Mouse (Mus musculus) hindbrain, embryonic 12.5 days (tissue): ENCODE data around the gene Dzip1. TPM values are rescaled to one million over a fixed set of nuclear protein-coding genes. Genes with fewer than 3 reads are reported as not detected.

Experiments
- ATAC-seq: fragments of 200-750 bp; cut with Nextera tagmentation; 2 replicates; pipeline ENCODE4 v1.8.0; 2017; ENCODE audit warnings: moderate TSS enrichment; ENCODE audit not compliant: low FRiP score
- H3K27ac ChIP-seq: fragments of 300-500 bp; sonication (generic); 2 replicates; pipeline ENCODE4 v1.5.1; 2016; ENCODE audit warnings: mild to moderate bottlenecking
- H3K27me3 ChIP-seq: fragments of 300-500 bp; sonication (generic); 2 replicates; pipeline ENCODE4 v1.6.1; 2016; ENCODE audit warnings: mild to moderate bottlenecking
- H3K36me3 ChIP-seq: fragments of 300-500 bp; sonication (generic); 2 replicates; pipeline ENCODE4 v1.6.1; 2016; ENCODE audit warnings: mild to moderate bottlenecking
- H3K4me1 ChIP-seq: fragments of 300-500 bp; sonication (generic); 2 replicates; pipeline ENCODE4 v1.6.1; 2016
- H3K4me2 ChIP-seq: fragments of 300-500 bp; sonication (generic); replicated peaks from 2 replicates; pipeline ENCODE4 v1.6.1; 2016; ENCODE audit warnings: mild to moderate bottlenecking
- H3K4me3 ChIP-seq: fragments of 300-500 bp; sonication (generic); 2 replicates; pipeline ENCODE4 v1.5.1; 2016; ENCODE audit warnings: mild to moderate bottlenecking
- H3K9ac ChIP-seq: fragments of 300-500 bp; sonication (generic); 2 replicates; pipeline ENCODE4 v1.6.1; 2016; ENCODE audit warnings: mild to moderate bottlenecking, moderate library complexity
- H3K9me3 ChIP-seq: fragments of 300-500 bp; sonication (generic); replicated peaks from 2 replicates; pipeline ENCODE4 v1.6.1; 2016; ENCODE audit warnings: mild to moderate bottlenecking
- WGBS: fragments of 180-500 bp; shearing (Covaris S2); methylation state at CpG from one replicate; pipeline ENCODE4 v1.1.7; 2016; 5-methylcytosine and 5-hydroxymethylcytosine counted together
- polyA plus RNA-seq: library from polyadenylated mRNA; unstranded; fragments of >200 nt; fragmentation: Nextera tagmentation; extraction: Ambion mirVana; gene quantifications from 2 replicates; pipeline ENCODE4 v1.2.1, GENCODE M21; 2016

The Dzip1 gene
- polyA plus RNA-seq, 1 experiment from 2014 or later = 46.3 TPM

DNA sequence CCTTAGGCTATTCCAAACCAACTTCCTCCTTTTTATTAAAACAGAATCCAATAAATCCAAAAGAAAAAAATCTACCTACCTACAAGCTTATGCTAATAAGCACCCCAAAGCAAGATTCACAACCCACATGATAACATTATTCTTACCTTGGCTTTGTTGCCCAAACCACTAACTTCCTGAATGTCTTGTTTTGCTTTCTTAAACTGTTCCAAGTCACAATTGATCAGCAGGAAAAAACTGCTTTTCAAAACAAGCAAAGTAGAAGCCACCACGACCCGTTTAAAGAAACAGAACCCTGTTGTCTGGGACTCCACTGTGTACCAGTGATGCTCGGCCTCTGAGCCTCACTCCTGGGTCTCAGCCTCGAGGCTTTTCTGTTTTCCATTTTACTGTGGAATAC lies 60.4 kb downstream of the Dzip1 start:
- Histone ChIP-seq H3K36me3 (no peaks in the 10 kb centered on the region), H3K4me1 (peaks cover 5% of the 10 kb centered on the region; the same call in 1 of the 2 replicates), H3K4me3 (no peak overlapping the region), H3K9ac (no peak overlapping the region), H3K4me2 (no peak overlapping the region), H3K27me3 (no peaks in the 10 kb centered on the region), H3K27ac (no peak overlapping the region), H3K9me3 (no peaks in the 10 kb centered on the region)
- 67% methylated on average over 4 of the region's 4 CpGs for WGBS
- no peak for ATAC-seq

DNA sequence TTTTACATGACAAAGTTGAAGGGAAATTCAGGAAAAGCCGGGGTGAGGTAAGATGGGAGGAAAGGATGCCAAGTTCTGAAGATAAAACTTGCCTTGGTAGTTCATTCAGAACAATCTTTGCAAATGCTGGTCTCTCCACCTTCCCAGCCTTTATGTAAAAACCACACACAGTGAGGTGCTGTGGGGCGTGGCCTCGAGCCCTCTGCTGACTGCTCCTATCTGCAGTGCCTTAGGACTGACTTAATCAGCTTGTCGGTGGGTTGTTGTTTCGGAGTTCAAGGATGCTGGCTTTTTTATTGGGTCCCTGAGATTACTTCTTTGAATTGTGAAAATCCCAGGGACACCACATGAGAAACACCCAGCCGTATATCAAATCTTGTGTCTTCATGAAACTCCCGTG lies 63.0 kb downstream of the Dzip1 start:
- Histone ChIP-seq H3K27me3 (peaks cover 8% of the 10 kb centered on the region; the same call in 1 of the 2 replicates), H3K9me3 (no peaks in the 10 kb centered on the region), H3K4me2 (no peak overlapping the region), H3K4me3 (no peak overlapping the region), H3K4me1 (peaks cover 3% of the 10 kb centered on the region; the same call in 1 of the 2 replicates), H3K9ac (no peak overlapping the region), H3K36me3 (no peaks in the 10 kb centered on the region), H3K27ac (no peak overlapping the region)
- WGBS = 61% methylated on average over 7 of the region's 7 CpGs
- no peak for ATAC-seq

DNA sequence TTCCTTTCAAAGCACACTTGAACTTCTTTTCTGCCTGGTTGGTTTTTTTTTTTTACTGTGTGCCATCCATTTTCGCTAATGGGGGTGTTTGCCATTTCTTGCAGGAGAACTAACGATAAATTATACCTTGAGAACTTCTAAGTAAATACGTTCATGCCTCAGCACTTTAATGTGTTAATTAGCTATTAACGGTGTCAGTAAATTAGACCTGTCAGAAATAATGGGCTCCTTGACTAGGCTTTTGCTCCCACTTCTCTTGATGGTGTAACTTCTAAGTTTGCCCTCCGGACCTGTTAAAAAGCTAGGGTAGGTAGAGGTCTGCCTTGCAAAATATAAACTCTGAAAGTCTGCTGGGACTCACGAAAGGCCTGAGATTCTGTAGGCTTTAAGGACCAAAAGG lies 66.9 kb downstream of the Dzip1 start:
- Histone ChIP-seq H3K36me3 (no peaks in the 10 kb centered on the region), H3K27ac (no peak overlapping the region), H3K4me2 (no peak overlapping the region), H3K9ac (no peak overlapping the region), H3K4me1 (peaks cover 14% of the 10 kb centered on the region; the same call in 1 of the 2 replicates), H3K4me3 (no peak overlapping the region), H3K27me3 (peaks cover 43% of the 10 kb centered on the region), H3K9me3 (no peaks in the 10 kb centered on the region)
- WGBS = 80% methylated on average over 6 of the region's 6 CpGs
- no peak for ATAC-seq

DNA sequence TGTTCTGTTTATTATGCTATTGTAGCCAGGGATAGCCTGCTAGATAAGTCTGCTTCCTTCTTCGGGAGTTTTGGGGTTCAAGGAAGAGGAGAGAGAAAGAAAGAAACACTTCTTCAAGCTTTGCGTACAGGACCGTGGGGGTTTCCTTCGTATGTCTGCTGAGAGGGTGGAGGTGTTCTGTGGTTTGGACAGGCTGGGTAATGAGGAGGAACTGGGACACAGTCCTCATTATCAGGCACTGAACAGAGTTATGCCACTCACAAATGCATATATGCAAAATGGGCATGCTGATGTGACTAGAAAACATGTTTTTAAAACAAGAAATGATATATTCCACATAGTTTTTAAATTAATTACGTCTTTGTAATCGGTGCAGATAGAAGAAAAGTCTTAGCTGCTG lies 68.7 kb downstream of the Dzip1 start:
- H3K9me3 ChIP-seq = no peaks in the 10 kb centered on the region
- no peak overlapping the region for H3K4me3 ChIP-seq
- H3K4me2 ChIP-seq = no peak overlapping the region
- H3K27me3 ChIP-seq = peaks cover 49% of the 10 kb centered on the region
- no peak overlapping the region for H3K27ac ChIP-seq
- H3K9ac ChIP-seq = no peak overlapping the region
- H3K4me1 ChIP-seq = peaks cover 14% of the 10 kb centered on the region; the same call in 1 of the 2 replicates
- H3K36me3 ChIP-seq = no peaks in the 10 kb centered on the region
- no peak for ATAC-seq
- 87% methylated on average over 6 of the region's 6 CpGs for WGBS

DNA sequence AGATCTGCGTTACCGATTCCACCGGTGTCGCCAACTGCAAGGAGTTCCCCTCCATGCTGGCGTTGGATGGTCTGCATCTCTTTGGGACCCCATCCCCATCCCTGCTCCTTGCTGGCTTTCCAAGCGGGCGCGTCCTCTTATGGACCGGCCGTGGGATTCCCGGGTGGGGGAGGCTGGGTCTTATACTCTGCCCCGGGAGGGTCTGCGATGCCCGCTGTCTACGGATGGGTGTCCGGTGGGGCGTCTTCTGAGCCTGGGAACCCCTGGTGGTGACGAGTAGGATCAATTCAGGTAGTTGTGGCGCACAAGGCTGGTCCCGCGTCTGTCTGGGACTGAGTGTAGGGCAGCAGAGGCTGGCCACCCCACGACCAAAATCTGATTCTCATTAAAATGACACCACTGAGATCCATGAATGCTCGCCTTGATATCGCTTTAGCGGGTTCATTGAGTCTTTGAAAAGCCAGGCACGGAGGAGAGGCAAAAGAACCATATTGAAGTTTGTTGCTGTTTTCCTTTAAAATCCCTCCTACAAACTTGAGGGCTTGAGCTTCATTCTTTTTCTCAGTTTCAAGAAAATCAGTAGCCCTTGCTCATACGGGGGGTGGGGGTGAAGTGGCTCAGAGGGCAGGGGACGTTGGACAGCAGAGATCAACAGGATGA lies 70.0 kb downstream of the Dzip1 start:
- Histone ChIP-seq H3K4me1 (peaks cover 14% of the 10 kb centered on the region; the same call in 1 of the 2 replicates), H3K36me3 (no peaks in the 10 kb centered on the region), H3K27me3 (peaks cover 49% of the 10 kb centered on the region), H3K4me2 (peak overlapping the region; percentile 98), H3K27ac (no peak overlapping the region), H3K4me3 (peak overlapping the region; percentile 54), H3K9me3 (no peaks in the 10 kb centered on the region), H3K9ac (peak overlapping the region; percentile 47)
- peak; percentile 70 for ATAC-seq
- 1% methylated on average over 28 of the region's 28 CpGs for WGBS

DNA sequence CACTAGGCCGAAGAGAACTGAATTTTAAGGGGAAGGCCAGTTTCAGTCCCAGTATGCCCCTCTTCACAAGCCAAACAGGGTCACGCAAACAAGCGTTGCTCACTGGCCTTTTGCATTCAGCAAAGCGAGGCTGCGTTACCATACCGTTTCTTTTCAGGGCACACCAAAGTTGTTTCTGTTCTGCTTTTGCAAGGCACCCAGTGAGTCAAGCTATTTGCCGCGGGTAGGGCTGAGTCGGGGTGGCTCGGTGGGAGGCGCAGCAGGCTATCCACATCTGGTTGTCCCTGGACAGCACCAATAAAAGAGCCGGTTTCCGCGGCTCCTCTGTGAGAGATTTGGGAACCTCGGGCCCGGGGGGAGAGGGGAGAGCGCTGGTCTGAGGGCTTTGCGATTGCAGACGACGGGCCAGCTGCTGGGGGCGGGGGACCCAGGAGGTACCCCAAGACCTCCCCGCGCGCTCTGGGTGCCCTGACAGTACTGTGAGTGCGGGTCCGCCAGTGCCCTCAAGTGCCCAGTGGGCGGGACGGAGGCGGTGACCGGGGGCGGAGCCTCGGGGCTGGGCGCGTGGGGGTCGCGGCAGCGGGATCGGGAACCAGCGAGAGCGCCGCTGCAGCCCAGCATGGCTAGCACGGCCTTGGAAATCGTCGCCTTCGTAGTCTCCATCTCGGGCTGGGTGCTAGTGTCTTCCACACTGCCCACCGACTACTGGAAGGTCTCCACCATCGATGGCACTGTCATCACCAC lies 70.7 kb downstream of the Dzip1 start:
- H3K36me3 ChIP-seq = no peaks in the 10 kb centered on the region
- H3K4me3 ChIP-seq = peak overlapping the region; percentile 54
- H3K4me2 ChIP-seq = peak overlapping the region; percentile 98
- 1% methylated on average over 48 of the region's 48 CpGs for WGBS
- peaks cover 49% of the 10 kb centered on the region for H3K27me3 ChIP-seq
- H3K27ac ChIP-seq = no peak overlapping the region
- H3K9me3 ChIP-seq = no peaks in the 10 kb centered on the region
- H3K9ac ChIP-seq = peak overlapping the region; percentile 47
- H3K4me1 ChIP-seq = peaks cover 14% of the 10 kb centered on the region; the same call in 1 of the 2 replicates
- peak; percentile 76 for ATAC-seq

DNA sequence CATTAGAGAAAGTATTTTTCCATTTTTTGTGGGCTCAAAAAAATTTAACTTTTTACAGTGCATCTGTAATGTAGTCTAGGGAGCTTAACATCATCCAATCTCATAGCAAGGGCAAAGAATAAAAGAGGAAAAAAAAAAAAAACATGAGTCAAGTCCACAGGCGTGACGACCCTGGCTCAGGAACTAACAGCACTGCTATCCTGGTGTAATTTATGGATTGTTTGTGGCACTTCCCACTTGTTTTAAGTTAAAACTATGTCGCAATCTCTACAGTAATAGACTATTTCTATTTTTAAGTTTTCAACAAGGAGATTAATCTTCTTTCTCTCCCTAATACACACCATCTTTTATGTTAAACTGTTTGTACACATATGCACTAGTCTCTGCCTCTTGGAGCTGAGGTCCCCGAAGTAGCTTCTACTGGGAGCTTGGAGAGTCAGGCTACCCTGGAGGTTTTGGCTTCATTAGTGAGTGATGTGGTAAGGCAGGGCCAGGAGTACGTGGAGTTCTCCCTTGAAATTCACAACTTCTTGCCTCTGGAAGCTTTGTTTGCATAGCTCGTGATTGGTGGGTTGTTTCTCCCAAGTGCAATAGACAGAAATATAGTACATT lies 73.7 kb downstream of the Dzip1 start:
- 80% methylated on average over 6 of the region's 6 CpGs for WGBS
- no peak for ATAC-seq
- Histone ChIP-seq H3K9ac (no peak overlapping the region), H3K27ac (no peak overlapping the region), H3K4me2 (no peak overlapping the region), H3K9me3 (no peaks in the 10 kb centered on the region), H3K4me1 (peaks cover 14% of the 10 kb centered on the region; the same call in 1 of the 2 replicates), H3K36me3 (no peaks in the 10 kb centered on the region), H3K4me3 (no peak overlapping the region), H3K27me3 (peaks cover 36% of the 10 kb centered on the region)

DNA sequence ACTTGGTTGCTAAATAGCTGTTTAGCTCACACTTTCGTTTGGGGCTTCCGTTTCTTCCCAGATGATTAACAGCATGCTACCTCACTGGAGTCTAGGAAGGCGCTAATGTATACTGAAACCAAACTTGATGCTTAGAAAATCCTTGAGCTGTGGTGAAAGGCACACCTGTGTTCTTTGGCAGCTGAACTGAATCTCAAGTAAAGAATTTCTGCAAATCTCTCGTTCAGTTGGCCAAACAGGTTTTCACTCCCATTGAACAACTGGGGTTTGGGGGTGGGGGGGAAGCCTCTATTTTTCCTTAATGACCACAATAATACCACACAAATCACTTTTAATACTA lies 74.6 kb downstream of the Dzip1 start:
- WGBS = 66% methylated on average over 4 of the region's 4 CpGs
- Histone ChIP-seq H3K9me3 (no peaks in the 10 kb centered on the region), H3K9ac (no peak overlapping the region), H3K27me3 (peaks cover 29% of the 10 kb centered on the region), H3K27ac (no peak overlapping the region), H3K4me2 (no peak overlapping the region), H3K4me3 (no peak overlapping the region), H3K4me1 (peaks cover 14% of the 10 kb centered on the region; the same call in 1 of the 2 replicates), H3K36me3 (no peaks in the 10 kb centered on the region)
- no peak for ATAC-seq

DNA sequence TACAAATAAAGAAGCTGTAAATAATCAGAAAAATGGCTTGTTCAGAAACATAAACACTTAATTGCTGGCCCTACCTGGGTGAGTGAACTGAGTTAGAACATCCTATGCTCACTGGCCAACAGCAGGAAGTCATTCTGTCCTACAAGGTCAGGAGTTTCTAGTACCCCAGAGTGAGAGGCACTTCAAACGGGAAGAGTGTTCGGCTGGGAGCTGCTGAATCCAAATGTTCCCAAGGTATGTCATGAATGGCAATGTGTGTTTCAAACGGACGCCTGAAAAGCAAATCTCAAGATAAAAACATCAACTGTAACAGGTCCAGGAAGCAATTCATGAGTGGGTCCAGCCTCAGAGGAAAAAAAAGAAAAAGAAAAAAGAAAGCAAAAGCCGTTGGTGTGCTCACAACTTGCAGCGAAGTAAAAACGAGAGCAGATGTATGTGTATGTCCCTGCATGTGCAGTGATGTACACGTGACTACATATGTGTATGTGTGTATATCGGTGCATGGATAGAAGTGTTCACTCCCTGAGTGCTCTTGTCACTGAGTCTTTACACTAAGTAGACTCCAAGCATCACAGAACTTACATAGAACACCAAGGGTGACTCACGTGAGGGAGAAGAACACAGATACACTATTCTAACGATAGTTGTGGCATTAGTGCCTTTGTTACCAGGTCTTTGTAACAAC lies 75.1 kb downstream of the Dzip1 start:
- no peaks in the 10 kb centered on the region for H3K9me3 ChIP-seq
- no peak overlapping the region for H3K4me2 ChIP-seq
- no peak overlapping the region for H3K27ac ChIP-seq
- peaks cover 10% of the 10 kb centered on the region; the same call in 1 of the 2 replicates for H3K4me1 ChIP-seq
- no peak overlapping the region for H3K9ac ChIP-seq
- peaks cover 25% of the 10 kb centered on the region for H3K27me3 ChIP-seq
- no peak for ATAC-seq
- no peak overlapping the region for H3K4me3 ChIP-seq
- no peaks in the 10 kb centered on the region for H3K36me3 ChIP-seq
- WGBS = 82% methylated on average over 11 of the region's 11 CpGs

DNA sequence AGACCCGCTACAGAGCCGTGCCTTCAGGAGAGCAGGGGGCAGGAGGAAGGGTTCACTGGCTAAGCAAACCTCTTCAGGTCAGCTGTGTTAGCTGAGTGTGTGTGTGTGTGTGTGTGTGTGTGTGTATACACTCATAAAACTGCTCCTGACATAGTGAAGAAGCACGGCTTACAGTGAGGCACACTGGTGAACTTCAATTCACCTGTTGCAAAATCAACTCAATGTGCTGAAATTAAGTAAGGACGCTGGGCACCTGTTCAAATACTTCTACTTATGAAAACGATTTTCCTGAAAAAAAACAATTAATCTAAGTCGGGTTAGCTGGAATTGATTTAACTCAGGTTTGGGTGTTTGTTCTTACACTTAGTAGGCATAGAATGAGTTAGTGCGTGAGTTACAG lies 77.1 kb downstream of the Dzip1 start:
- Histone ChIP-seq H3K9ac (no peak overlapping the region), H3K36me3 (no peaks in the 10 kb centered on the region), H3K4me1 (no peaks in the 10 kb centered on the region), H3K27me3 (peaks cover 5% of the 10 kb centered on the region; the same call in 1 of the 2 replicates), H3K27ac (no peak overlapping the region), H3K4me3 (no peak overlapping the region), H3K9me3 (no peaks in the 10 kb centered on the region), H3K4me2 (no peak overlapping the region)
- 87% methylated on average over 7 of the region's 7 CpGs for WGBS
- no peak for ATAC-seq

DNA sequence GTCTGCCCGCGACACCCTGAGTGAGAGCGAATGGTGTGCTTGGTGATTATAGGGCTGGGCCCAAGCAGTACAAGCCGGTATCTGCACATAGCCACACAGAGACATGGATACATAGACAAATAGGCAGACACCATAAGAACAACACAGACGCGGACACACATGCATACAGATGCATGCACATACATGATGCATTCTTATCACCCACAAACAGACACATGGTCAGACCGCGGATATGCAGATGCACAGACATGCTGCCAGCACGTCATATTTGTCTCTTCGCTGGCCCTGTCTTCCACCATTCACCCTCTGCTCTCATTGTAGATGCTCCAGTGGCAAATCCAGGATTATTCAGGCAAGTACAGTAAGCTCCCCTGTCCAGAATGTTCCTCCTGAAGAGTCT lies 78.4 kb downstream of the Dzip1 start:
- no peak overlapping the region for H3K4me2 ChIP-seq
- 92% methylated on average over 10 of the region's 10 CpGs for WGBS
- H3K9me3 ChIP-seq = no peaks in the 10 kb centered on the region
- H3K4me3 ChIP-seq = no peak overlapping the region
- no peak overlapping the region for H3K9ac ChIP-seq
- ATAC-seq = no peak
- H3K36me3 ChIP-seq = no peaks in the 10 kb centered on the region
- H3K4me1 ChIP-seq = no peaks in the 10 kb centered on the region
- H3K27ac ChIP-seq = no peak overlapping the region
- no peaks in the 10 kb centered on the region for H3K27me3 ChIP-seq

DNA sequence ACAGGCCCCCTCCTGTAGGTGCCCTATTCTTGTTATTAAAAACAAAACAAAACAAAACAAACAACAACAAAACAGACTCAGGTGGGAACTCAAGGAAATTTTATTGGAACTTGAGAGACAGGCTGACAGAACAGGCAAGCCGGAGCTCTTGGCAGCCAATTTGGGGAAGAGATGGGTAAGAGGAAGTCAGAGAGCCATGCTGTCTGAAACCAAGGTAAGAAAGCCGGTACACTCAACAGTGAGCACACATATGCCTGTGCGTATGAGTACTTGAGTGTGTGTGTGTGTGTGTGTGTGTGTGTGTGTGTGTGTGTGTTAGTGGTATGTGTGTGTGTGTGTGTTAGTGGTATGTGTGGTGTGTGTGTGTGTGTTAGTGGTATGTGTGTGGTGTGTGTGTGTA lies 82.9 kb downstream of the Dzip1 start:
- Histone ChIP-seq H3K9me3 (no peaks in the 10 kb centered on the region), H3K27me3 (0 out of 2 replicates have a peak, but pooled peaks cover 6% of the 10 kb centered on the region), H3K4me3 (no peak overlapping the region), H3K4me2 (no peak overlapping the region), H3K36me3 (no peaks in the 10 kb centered on the region), H3K4me1 (0 out of 2 replicates have a peak, but pooled peaks cover 3% of the 10 kb centered on the region), H3K27ac (no peak overlapping the region), H3K9ac (no peak overlapping the region)
- WGBS = 95% methylated on average over 3 of the region's 3 CpGs
- ATAC-seq = no peak
